Mouse (Mus musculus) small intestine, adult 2 months (tissue): Measurements from ENCODE around the gene Ccdc191. TPM values are rescaled to one million over a fixed set of nuclear protein-coding genes. Genes with fewer than 3 reads are reported as not detected.
A peak's percentile ranks its signal among the peaks of the same experiment; 100 is the strongest.

Experiments
- H3K27ac ChIP-seq: fragments of 200-500 bp; 2 replicates; pipeline ENCODE4 v1.5.1; 2012; ENCODE audit warnings: low read depth, low read length, control low read depth, inconsistent platforms; ENCODE audit not compliant: insufficient read depth
- H3K27me3 ChIP-seq: fragments of 200-500 bp; 2 replicates; pipeline ENCODE4 v1.6.1; 2012; ENCODE audit warnings: mild to moderate bottlenecking, moderate library complexity, low read length, inconsistent platforms; ENCODE audit not compliant: control insufficient read depth, insufficient read depth
- H3K36me3 ChIP-seq: fragments of 200-500 bp; 2 replicates; pipeline ENCODE4 v1.6.1; 2012; ENCODE audit warnings: mild to moderate bottlenecking, low read length, control low read depth, inconsistent platforms; ENCODE audit not compliant: control insufficient read depth, insufficient read depth
- H3K4me1 ChIP-seq: fragments of 200-500 bp; 2 replicates; pipeline ENCODE4 v1.6.1; 2012; ENCODE audit warnings: low read length, inconsistent platforms, mixed read lengths; ENCODE audit not compliant: control insufficient read depth, insufficient read depth, insufficient read length
- H3K4me3 ChIP-seq: fragments of 200-500 bp; 2 replicates; pipeline ENCODE4 v1.5.1; 2012; ENCODE audit warnings: low read depth, mild to moderate bottlenecking, control low read depth, inconsistent platforms, low read length, moderate library complexity
- CTCF ChIP-seq: fragments of 200-500 bp; IDR thresholded peaks from 2 replicates; pipeline ENCODE4 v1.5.1; 2012; ENCODE audit warnings: low read depth, mild to moderate bottlenecking, control low read depth, inconsistent platforms, low read length, moderate library complexity, mixed read lengths; ENCODE audit not compliant: insufficient replicate concordance, insufficient read length; ENCODE audit errors: extremely low read depth
- POLR2A ChIP-seq: fragments of 200-500 bp; IDR thresholded peaks from 2 replicates; pipeline ENCODE4 v1.6.1; 2012; ENCODE audit warnings: low read depth, mild to moderate bottlenecking, control low read depth, inconsistent platforms, low read length, moderate library complexity
- WGBS: fragments of 180-500 bp; shearing (Covaris S2); methylation state at CpG from one replicate; pipeline ENCODE4 v1.1.7; 2018; 5-methylcytosine and 5-hydroxymethylcytosine counted together
- polyA plus RNA-seq: library from polyadenylated mRNA; depleted of rRNA; stranded (reverse); fragments of >200 nt; gene quantifications from 2 replicates; pipeline ENCODE4 v1.2.3, GENCODE M21; 2012; rRNA removed

The Ccdc191 gene
- polyA plus RNA-seq, result 0.43 and 0.76 TPM in 2 replicates

- H3K27me3 ChIP-seq, result no peaks in the 10 kb centered on the region
- no peaks in the 10 kb centered on the region for H3K36me3 ChIP-seq
- under 1% methylated on average over 33 of the region's 33 CpGs for WGBS
- H3K4me1 ChIP-seq, result peaks cover 4% of the 10 kb centered on the region
- peak within 1 kb of the TSS; percentile 90 for H3K4me3 ChIP-seq
- peak within 1 kb of the TSS; percentile 61 for H3K27ac ChIP-seq
- TF ChIP-seq POLR2A, result no peak
- no peak for TF ChIP-seq CTCF
These were observed at the start of gene Ccdc191 for GRCm38 (mm10) chr16:43889208-43890004. Gene Ccdc191, plus strand, starts transcription at chr16:43889800.

- no peaks in the 10 kb centered on the region for H3K27me3 ChIP-seq
- H3K4me1 ChIP-seq, result no peaks in the 10 kb centered on the region
- H3K36me3 ChIP-seq, result no peaks in the 10 kb centered on the region
- no peak overlapping the region for H3K27ac ChIP-seq
- TF ChIP-seq CTCF (no peak), POLR2A (no peak)
- 82% methylated on average over 1 of the region's 1 CpGs for whole genome bisulfite sequencing
- no peak overlapping the region for H3K4me3 ChIP-seq
These were observed 48.4 kb upstream of the Ccdc191 start for GRCm38 (mm10) chr16:43841236-43841635.

GRCm38 (mm10) chr16:43849839-43850238, 39.8 kb upstream of the Ccdc191 start:
- H3K27me3 ChIP-seq, result no peaks in the 10 kb centered on the region
- no peaks in the 10 kb centered on the region for H3K4me1 ChIP-seq
- no peak overlapping the region for H3K4me3 ChIP-seq
- 53% methylated on average over 1 of the region's 1 CpGs for WGBS
- H3K27ac ChIP-seq, result no peak overlapping the region
- TF ChIP-seq POLR2A (no peak), CTCF (no peak)
- H3K36me3 ChIP-seq, result no peaks in the 10 kb centered on the region

- TF ChIP-seq POLR2A (no peak), CTCF (no peak)
These were observed 30.6 kb upstream of the Ccdc191 start for GRCm38 (mm10) chr16:43858941-43859476.

GRCm38 (mm10) chr16:43860624-43861023, 29.0 kb upstream of the Ccdc191 start:
- H3K27ac ChIP-seq, result no peak overlapping the region
- no peak for TF ChIP-seq POLR2A
- no peak for TF ChIP-seq CTCF
- H3K27me3 ChIP-seq, result no peaks in the 10 kb centered on the region
- no peak overlapping the region for H3K4me3 ChIP-seq
- WGBS, result 75% methylated on average over 6 of the region's 6 CpGs
- peaks cover 19% of the 10 kb centered on the region for H3K36me3 ChIP-seq
- H3K4me1 ChIP-seq, result no peaks in the 10 kb centered on the region

More at GRCm38 (mm10) chr16:43858941-43859476, 30.6 kb upstream of the Ccdc191 start:
- Histone ChIP-seq H3K4me1 (no peaks in the 10 kb centered on the region), H3K27ac (no peak overlapping the region), H3K36me3 (peaks cover 19% of the 10 kb centered on the region), H3K27me3 (no peaks in the 10 kb centered on the region), H3K4me3 (no peak overlapping the region)
- 92% methylated on average over 5 of the region's 5 CpGs for WGBS

- H3K4me3 ChIP-seq, result no peak overlapping the region
- no peaks in the 10 kb centered on the region for H3K27me3 ChIP-seq
- no peak overlapping the region for H3K27ac ChIP-seq
- no peak for TF ChIP-seq POLR2A
- no peak for TF ChIP-seq CTCF
- peaks cover 23% of the 10 kb centered on the region for H3K36me3 ChIP-seq
- no peaks in the 10 kb centered on the region for H3K4me1 ChIP-seq
These were observed 19.8 kb upstream of the Ccdc191 start for GRCm38 (mm10) chr16:43869805-43870204.

- no peaks in the 10 kb centered on the region for H3K4me1 ChIP-seq
- H3K27me3 ChIP-seq, result no peaks in the 10 kb centered on the region
- no peak overlapping the region for H3K4me3 ChIP-seq
- no peak overlapping the region for H3K27ac ChIP-seq
- WGBS, result 93% methylated on average over 7 of the region's 7 CpGs
- no peak for TF ChIP-seq POLR2A
- TF ChIP-seq CTCF, result no peak
- H3K36me3 ChIP-seq, result peaks cover 30% of the 10 kb centered on the region
These were observed 18.2 kb upstream of the Ccdc191 start for GRCm38 (mm10) chr16:43871419-43871818.
